Mouse (Mus musculus) bone marrow macrophage, adult 2 months (primary cell): ENCODE data around the gene Use1.

Source experiments
- CTCF ChIP-seq: IDR thresholded peaks from 2 replicates; pipeline ENCODE4 v1.5.1; 2012; ENCODE audit warnings: low read depth, mild to moderate bottlenecking, low read length, moderate library complexity
- POLR2A ChIP-seq: IDR thresholded peaks from 2 replicates; pipeline ENCODE4 v1.6.1; 2012; ENCODE audit warnings: mild to moderate bottlenecking, low read depth, low read length, borderline replicate concordance

- TF ChIP-seq CTCF (peak; percentile 83), POLR2A (0 out of 2 replicates have a peak, but pooled peaks have one; percentile 35)
These were observed 4.7 kb downstream of the Use1 start, which contains the start of gene Ocel1 for GRCm38 (mm10) chr8:71371236-71371848.
